Mouse (Mus musculus): ENCODE data around the gene Msn. TPM values are rescaled to one million over a fixed set of nuclear protein-coding genes. Genes with fewer than 3 reads are reported as not detected.

Msn gene
- 100 to 1,000 TPM; 240 to 245 TPM for total RNA-seq (2021)

DNA sequence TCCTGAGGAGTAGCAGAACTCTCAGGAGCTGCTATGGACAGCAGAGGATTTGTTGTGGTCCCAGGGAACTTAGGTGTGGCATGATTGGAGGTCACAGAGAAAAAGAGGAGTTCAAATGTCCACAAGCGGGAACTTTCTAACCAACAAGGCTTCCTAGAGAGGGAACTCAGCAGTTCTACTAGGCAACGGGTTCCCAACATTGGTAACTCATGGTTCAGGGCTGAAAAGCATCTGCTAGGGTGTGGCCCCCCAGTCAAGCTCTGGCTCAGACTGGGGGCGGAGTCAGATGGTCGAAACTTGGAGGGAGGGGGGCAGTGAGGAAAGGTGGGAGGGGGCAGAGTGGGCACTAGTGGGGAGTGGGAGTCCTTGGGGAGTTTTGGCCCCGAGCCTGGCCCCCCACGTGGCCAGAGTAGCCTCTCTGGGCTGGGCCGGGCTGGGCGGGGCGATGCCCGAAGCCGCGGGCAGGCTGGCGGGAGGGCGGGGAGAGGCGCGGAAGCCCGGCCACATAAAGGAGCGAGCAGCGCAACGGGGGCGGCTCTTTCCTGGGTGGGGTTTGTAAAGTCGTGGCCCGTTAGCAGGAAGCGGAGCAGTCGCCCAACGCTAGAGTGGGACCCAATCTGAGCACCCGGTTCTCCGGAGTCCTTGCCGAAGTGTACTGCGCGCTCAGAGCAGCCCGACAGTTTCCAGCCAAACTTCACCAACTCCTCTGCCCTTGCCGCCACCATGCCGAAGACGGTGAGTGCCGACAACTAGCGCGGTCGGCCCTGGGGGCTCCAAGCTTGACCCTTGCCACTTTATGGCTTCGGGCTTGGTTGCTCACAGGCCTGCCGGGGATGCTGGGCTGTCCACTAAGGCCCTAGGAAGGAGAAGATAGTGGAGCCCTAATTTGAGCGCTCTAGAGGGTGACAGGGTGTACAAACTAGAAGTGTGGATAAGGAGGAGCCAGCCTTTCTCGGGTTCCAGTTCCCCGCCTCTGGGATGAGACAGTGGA lies at the start of gene Msn:
Gene Msn, plus strand, starts transcription at position 534 of the 991 bp plus-strand sequence.
- peak; percentile 79 for DNase-seq

DNA sequence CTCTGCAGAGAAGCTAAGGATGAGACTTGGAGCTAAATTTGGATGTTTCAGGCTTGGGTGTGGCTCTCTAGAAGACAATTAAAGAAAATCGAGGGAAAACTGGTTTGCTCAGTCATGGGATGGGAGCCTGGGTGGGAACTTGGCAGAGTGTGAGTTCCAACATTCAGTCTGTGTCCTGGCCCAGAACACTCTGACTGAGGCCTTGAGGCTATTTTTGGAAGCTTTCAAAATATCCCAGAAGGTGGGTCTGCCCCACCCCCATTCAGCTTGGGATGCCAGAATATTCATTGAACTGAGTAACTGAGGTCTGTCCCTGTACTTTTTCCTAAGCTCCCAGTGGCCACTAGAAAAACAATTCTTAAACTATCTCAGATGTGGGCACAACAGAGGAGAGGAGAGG lies 43.0 kb upstream of the Msn start:
- DNase-seq, result peak; percentile 57

DNA sequence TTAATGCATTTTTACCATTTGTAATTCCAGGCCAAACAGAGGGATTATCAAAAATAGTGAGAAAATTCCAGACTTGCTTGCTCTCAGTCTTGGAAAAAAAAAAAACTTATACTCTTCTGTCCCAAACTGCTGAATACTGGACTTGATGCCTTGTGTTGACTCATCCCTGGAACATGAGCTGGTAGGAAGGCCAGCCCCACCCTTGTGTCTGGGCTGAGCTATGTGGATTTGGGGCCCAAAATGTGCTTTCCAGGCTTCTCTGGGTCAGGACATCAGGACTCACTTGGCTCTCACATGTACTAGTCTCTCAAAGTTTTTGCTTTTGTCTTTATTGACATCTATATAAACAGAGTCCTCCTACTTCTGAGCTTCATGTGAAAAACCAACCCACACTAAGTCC lies 18.1 kb upstream of the Msn start:
- no peak for DNase-seq

DNA sequence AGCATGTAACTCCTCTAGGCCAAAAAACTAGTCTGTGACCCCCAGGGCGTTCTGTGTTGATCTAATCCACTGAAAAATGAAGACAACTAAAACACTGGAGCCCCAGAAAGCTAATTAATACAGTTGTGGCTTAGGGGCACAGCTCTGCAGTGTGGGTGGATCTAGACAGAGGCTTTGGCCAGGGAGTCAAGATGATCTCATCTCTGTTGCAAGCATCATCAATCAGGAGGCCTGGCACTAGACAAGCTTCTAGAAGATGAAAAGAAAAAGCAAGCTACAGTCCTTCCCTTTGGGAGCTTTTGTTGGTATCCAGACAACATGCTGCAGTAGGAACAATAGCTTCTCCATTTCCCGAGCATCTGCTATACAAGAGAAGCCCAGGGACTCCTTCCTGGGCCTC lies 9.6 kb upstream of the Msn start:
- no peak for DNase-seq

DNA sequence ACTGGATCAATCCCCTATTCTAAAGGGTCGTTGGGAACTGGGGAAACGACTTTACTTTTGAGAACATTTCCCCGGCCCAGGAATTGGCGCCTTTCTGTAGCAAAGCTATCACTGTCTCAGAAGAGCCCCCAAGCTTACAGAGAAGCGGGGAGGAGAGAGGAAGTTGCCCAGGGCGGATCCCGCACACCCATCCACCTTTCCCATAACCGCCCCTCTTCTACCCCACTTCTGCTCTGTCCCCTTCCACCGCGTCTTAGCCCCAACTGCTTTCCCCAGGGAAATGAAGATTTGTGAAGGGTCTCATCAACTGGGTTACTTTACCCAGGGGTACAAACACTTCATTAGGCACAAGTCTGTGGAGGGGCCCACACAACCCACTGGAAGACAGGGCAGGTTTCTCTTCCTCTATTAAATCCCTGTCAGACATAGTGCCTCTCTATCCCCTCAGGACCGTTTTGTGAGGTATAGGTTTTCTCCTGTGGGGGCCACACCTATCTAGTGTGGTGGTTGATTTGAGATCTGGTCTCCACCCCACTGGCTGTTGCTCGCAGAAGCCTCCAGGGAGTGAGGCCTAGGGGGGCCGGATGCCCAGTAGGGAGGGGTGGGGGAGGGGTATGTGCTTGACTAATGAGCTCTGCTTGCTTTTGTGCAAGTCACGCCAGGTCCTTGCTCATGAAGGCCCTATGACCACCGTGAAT lies 820 bp downstream of the Msn start:
- DNase-seq, result peak; percentile 48

DNA sequence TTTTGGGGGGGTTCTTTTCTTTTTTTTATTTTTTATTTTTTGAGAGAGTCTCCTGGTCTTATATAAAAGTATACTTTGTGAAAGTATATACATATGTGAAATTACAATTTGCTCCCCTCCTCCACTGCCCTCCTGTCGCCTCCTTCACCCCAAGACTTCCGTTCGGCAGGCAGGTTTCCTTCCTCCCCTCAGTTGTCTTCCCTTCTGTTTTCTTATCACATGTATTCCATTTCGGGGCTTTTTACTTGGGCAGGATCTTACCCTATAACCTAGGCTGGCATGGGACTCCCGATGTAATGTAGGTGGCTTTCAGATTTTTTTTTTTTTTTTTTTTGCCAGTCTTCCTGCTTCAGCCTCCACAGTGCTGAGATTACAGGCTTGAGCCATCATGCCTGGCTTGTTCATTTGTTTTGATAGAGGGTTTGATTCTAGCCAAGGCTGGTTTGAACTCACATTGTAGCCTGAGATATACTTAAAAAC lies 1.7 kb downstream of the Msn start:
- DNase-seq, result no peak

DNA sequence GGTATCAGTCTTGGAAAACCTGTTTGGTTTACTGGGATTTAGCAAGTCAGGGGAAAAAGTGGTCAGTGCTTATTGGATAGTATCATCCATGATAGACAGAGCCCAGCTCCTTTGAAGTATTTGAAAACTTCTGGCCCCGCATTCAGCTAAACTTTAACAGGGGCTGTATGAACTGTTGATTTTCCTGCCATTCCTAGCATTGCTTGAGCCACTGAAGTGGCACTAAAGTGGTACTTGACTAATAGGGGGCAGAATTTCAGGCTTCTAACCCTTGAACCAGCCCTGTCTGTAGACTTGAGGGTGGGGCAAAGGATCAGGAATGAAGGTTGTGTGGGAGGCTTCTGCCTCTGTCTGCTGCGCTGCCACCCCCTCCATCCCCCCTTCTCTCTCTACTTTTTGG lies 3.2 kb downstream of the Msn start:
- DNase-seq, result no peak

DNA sequence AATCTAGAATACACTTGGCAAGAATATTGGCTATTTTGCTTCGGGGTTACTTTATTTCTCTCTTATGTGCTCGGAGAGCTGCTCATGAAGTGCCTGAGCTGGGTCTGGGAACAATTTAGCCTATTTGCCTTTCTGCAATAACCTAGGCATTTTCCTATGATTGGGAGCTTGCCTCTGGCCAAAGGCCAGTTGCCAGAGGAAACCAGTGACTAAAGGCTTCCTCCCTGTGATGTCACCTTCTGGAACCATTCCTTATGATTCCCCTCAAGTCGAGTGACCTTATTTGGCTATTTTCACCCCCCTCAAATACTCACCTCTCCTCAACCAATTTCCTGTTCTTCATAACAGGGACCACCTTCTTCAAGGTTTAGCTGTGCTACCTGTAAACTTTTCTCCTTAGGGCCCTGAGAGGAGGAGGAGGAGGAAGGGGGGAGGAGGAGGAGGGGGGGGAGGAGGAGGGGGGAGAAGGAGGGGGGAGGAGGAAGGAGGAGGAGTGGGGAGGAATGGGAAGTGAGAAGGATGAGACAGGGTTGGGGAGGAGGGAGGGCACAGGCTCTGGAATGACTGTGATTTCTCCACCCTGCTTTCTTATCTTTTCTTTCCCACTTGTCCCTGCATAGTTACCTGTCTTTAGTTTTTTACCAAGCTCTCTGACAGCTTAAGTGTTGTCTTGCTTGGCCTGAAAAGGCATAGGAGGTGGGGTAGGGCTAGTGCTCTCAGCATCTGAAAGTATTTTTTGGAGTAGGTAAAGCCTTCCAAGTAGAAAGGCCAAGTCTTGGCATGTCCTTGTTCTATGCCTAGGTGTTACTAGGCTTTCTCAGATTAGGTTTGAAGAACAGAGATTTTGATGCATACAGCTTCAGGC lies 11.8 kb downstream of the Msn start:
- DNase-seq, result peak; percentile 66

DNA sequence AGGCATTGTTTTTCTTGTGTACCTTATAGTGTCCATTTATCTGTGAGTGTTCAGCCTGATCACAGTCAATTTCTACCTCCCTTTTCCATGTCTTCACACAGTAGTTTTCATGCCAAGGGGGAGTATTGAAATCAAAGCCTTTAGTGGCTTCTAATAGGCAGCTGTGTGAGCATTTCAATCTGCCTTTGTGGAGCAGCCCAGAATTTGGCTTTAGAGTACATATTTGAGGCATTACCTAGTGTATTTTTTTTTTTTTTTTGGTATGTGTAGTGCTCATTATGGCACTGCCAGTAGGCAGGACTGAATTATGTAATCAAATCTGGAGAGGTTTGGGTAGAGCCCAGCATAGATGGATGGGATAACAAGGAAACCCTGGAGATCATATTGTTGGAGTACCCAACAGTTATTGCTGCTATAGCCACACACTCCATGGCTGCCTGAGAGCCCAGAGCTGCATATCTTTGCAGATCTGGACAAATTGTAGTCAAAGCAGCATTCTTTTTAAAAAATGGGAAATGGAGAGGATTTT lies 17.3 kb downstream of the Msn start:
- DNase-seq, result no peak

DNA sequence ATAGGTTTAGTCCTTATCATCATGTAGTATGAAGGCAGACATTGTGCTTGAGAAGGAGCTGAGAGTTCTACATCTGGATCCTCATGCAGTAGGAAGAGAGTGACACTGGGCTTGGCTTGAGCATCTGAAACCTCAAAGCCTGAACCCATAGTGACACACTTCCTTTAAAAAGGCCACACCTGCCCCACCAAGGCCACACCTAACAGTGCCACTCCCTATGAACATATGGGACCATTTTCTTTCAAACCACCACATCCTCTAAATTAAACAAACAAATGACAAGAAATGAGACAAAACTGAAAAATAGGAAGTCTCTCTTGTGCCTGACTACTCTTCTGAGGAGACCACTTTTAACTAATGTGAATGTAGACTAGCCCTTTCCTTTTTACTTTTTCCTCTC lies 19.7 kb downstream of the Msn start:
- no peak for DNase-seq

DNA sequence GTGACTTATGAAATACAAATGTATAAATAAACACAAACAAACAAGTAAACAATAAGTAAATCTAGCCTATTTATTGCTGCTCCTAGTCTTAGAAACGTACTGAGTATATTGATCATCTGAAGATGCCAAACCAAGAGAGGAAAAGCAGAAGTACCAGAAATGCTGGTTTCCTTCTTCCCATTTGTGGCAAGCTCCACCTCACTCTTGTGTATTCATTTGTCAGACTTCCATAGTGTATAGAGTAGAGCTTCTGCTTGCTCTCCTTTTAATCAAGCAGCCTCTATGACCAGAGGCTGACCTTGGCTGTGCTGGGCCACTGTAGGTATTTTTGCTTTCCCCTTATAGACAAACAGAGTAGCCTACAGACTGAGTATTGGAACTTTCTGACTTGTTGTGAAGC lies 21.5 kb downstream of the Msn start:
- DNase-seq, result no peak

DNA sequence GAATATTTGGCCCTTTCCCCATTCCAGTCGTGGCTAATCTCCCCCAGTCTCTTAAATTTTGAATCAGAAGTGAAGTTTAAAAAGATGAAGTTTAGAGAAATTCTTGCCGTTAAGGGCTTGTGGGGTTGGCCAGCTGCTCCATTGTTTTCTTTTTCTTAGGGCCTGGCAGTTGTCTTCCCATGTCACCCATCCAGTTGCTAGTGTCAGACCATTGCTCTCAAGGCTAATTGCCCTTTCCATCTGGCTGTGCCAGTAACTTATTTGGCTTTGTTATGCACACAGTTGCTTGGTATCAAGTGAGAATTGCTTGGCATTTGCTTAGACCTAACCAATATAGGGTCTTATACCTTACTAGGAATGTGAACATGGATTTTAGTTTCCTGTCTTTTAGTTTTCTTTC lies 24.2 kb downstream of the Msn start:
- no peak for DNase-seq

DNA sequence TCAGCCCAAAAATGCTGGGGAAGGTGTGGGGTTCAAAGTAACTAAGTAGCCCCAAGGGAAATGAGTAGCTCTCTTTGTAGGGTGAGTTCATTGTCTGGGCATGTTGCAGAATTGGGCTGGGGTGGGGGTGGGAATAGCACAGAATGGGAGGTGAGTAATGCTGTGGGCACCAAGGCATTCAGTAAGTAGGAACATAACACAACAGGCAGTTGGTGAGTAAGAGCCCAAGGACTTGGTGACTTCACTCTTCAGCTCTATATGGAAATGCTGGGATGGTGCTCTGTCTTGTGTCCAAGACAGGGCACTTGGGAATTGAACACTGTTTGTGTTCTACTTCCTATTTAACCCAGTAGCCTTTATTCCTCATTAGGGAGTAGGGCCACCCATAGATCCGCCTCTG lies 26.1 kb downstream of the Msn start:
- no peak for DNase-seq

DNA sequence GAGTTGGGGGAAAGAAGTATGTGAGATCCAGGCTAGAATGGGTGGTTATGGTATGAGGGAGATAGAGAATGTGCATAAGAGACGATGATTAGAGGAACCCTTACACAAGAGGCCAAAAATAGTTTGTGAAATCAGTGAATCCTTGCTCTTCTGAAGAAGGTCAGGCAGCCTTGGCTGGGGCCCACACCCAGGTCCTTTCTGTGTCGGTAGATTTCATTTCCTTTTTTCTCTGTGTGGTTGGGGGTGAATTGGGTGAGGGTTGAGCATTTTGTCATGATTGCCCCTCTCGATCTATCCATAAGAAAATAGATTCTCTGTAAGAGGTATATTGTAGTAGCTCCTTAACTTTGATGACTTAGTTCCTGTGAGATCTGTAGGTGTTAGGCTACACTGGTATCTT lies 31.0 kb downstream of the Msn start:
- DNase-seq, result no peak

DNA sequence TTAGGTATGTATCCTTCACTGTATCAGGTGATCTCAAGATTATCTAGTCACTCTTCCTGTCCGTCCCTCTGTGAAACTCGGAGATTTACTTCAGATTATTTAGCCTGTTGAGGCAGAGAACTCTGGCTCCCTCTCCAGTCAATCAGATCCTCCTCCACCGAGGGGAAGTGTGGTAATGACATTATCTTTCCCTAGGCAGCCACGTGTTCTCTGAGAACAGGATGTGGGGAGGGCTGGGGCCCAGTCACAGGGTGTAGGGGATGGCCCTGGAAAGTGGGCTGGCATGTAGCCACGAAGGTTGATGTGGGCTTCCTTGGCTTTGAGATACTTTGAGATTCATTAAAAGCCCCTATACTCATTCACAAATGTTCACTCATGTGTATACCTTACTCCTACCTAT lies 34.3 kb downstream of the Msn start:
- peak; percentile 62 for DNase-seq

DNA sequence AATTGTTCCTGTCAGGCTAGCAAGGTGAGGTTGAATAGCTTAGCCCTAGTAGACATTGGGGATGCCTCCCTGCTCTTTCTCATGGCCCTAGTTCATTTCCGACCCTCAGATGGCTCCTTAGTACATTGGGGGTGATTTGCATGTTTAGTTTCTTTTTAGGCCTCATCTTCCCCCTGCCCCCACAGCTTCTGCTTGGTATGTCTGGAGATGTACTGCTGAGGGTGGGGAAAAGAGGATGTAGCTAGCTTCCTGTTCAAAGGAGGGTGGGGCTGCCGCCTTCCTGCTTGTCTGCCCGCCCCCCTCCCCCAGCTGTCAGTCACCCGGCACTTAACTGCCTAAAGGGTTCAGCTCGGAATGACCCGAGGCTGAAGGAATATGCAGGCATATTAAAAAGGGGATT lies 34.8 kb downstream of the Msn start:
- DNase-seq, result peak; percentile 14

DNA sequence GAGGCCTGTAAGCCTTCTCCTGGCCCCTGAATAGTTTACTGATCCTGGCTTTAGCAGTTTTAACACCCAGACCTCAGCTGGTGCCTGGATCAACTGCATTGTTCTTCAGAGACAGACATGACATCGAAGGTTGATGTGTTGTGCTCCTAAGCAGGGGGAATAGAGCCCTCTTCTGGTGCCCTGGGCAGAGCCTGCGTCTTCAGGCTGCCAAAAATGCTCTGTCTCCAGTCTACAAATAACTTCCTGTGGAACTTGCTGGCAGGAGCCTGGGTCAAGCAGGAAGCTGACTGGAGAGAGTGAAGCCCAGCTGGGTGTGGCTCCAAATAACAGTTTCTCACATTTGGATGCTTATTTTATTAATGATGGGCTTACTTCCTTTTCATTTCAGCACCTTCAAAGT lies 37.4 kb downstream of the Msn start:
- peak; percentile 57 for DNase-seq

DNA sequence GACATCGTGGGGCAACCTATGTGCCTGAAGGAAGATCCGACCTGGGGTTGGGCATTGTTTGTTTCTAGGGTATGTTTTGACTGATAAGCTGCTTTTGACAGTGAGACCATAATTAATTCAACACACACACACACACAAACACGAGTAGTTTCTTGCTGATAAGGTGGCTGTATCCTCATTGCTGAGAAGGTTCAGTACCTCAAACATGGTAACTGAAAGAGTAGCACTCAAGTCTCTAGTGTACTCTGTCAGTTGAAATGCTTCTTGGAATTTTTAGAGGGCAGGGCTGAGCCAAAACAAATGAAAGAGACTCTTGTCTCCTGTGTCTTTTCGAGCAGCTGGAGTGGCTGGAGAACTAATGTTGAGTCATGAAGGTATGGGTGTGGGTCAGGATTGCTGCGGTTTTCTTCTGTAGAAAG lies 38.4 kb downstream of the Msn start:
- DNase-seq, result no peak

DNA sequence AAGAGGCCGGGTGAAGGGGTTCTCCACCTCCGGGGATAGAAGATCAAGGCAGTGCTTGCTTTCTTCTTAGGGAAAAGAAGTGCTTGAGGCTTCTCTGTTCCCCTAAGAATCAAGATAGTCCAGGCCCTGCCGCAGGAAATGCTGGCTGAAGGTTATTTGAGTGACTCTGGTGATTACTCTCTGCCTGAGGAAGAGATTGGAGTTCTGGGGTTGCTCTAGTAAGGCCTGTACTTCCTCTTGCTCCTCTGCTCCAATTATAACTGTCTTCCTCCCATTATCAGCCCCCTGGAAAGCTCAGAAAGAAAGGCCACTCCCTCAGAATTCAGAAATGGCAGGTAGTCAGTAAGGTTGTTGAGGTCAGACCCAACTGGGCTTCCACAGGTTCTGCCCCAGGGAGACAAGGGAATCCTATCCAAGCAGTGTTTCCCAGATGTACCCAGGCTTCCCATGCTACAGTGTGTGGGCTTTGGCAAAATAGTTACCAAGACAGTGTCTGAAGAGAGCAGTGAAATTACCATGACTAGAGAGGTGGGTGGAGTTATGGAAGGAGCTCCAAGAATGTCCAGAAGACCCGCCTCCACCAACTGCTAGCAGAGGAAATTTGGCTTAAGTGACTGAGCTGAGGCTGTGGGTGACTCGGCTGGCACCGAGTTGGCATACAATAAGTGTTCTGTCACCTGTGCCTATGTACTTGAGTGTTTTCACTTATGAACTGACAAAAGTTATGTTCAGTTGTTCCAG lies 39.2 kb downstream of the Msn start:
- DNase-seq, result peak; percentile 11

DNA sequence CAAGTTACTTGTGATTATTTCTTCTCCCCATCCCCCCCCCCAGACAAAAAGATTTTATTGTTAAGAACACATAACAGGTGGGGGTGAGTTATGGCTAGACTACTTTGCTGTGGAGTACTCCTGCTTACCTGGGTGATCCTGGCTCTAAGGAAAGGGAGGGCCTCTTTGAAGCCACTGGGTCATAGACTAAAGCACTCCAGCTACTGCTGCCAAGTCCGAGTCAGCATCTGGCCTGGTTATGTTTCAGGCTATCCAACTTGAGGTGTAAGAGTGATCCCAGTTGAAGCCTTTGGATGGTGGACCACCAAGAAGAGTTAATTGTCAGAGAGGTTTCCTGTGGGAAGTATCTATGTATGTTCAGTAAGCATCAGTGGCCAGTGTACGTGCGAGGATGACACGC lies 39.7 kb downstream of the Msn start:
- no peak for DNase-seq

DNA sequence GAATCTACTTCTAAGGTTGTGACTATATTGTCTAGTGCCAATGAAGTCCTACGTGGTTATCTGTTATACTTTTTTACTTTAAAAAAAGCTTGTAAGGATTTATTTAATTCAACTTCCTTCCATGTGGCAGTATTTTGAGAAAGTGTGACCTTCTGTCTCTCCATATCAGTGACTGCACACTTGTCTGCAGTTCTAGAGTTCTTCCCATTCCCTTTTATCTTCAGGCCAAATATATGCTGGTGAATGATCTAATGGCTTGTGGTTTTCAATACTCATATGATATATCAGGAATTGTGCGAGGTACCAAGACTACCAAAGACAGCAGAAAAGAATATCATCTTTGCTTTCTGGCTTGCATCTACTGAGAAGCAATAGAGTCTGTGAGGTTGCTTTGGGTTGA lies 43.4 kb downstream of the Msn start:
- no peak for DNase-seq

Measured in heart, postnatal 4 days (tissue).